Mouse (Mus musculus): Measurements from ENCODE around the gene Usf2.
A peak's percentile ranks its signal among the peaks of the same experiment; 100 is the strongest.

Usf2 gene

GRCm38 (mm10) chr7:30956756-30957366 is at the start of gene Usf2:
Usf2 (minus strand) TSS chr7:30956803.
- DNase-seq (ENCODE audit: low read depth, low spot score): peak; percentile 88

DNA sequence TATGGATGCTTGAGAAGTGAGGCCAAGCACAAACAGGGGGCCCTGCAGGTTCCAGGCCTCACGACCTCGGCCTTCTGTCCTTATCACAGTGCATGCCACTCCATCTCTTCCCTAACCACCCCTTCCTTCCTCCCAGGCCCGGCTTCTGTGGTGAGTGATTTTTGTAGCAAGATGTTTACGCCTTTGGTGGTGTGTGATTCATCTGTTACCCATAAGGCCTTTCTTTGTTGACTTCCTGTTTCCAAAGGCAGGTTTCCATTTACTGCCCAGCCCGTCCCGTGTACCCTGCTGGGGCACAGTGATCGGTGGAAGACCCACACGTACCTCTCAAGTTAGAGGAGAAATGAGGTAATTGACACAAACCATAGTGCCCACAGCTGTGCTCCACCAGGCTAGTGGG is 46.0 kb upstream of the Usf2 start:
- no peak for DNase-seq (ENCODE audit: low read depth, low spot score)

GRCm38 (mm10) chr7:31000505-31001020 is 44.0 kb upstream of the Usf2 start:
- no peak for DNase-seq (ENCODE audit: low read depth, low spot score)

GRCm38 (mm10) chr7:30996491-30996890 is 39.9 kb upstream of the Usf2 start:
- peak; percentile 53 for DNase-seq (ENCODE audit: low read depth, low spot score)

GRCm38 (mm10) chr7:30993986-30994385 is 37.4 kb upstream of the Usf2 start:
- DNase-seq (ENCODE audit: low read depth, low spot score): no peak

- no peak for DNase-seq (ENCODE audit: low read depth, low spot score)
Measured at GRCm38 (mm10) chr7:30992148-30992547, 35.5 kb upstream of the Usf2 start.

DNA sequence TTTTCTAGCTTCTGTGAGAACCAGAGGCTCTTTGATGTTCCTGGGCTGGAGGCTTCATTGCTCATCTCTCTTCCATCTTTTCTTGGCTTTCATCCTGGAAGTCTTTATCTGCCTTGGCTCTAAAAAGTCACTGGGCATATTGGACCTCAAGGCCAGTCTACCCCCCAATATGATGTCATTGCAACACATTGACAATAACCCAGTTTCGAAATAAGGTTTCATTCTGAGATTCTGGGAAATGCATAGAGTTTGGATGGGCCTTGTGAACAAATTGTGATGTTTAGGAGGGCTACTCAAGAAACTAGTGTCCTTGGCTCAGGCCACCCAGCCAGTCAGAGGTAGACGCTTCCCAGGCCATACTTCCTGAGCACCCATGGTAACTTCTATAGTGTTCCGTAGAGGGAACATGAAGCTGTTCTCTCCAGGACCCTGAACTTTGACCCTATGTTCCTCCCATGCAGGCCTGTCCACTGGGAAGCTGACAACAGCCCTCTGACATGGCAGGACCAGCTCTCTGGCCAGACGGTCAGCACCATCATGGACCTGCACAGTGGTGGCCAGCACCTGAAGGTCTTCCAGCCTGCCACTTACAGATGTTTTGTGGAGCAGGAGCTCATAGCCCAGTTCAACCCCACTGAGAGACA is 32.0 kb upstream of the Usf2 start:
- no peak for DNase-seq (ENCODE audit: low read depth, low spot score)

DNA sequence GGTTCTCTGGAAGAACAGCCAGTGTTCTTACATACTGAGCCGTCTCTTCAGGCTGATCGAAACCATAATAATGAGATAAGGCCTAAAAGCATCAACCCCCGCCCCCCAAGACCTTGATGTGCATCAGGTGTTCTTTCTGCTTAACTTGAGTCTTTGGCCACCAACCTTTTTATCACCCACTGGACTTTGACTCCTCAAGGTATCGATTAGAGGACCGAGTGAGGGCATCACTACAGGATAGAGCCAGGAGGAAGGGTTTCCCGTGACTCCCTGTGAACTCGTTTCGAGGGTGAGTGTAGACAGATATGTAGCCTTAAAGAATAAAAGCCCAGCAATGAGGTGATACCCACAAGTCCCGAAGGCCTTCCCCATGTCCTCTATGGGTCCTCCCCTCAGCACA is 28.8 kb upstream of the Usf2 start:
- DNase-seq (ENCODE audit: low read depth, low spot score): no peak

- DNase-seq (ENCODE audit: low read depth, low spot score): no peak
Measured at GRCm38 (mm10) chr7:30981703-30982102, 25.1 kb upstream of the Usf2 start.

GRCm38 (mm10) chr7:30973501-30974289 is 17.1 kb upstream of the Usf2 start, which contains the start of gene Fam187b:
Fam187b (plus strand) TSS chr7:30973790.
- DNase-seq (ENCODE audit: low read depth, low spot score): peak; percentile 95

DNA sequence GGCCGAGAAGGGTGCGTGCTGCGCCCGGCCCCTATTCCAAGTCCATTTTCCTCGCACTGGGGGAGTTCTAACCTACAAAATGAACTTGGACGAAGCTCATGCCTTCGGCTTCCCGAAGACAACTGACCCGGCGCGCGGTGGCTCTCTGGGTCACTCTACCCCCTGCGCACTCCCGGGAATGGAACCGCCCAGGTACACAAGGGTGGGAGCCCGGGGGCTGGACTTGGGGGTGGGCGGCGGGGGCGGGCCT is 16.6 kb upstream of the Usf2 start, which contains the start of gene Lsr:
Gene Lsr, minus strand, starts transcription at position 214 of the 250 bp plus-strand sequence.
- peak; percentile 70 for DNase-seq (ENCODE audit: low read depth, low spot score)

- DNase-seq (ENCODE audit: low read depth, low spot score): no peak
Measured at GRCm38 (mm10) chr7:30972426-30973250, 16.0 kb upstream of the Usf2 start.

DNA sequence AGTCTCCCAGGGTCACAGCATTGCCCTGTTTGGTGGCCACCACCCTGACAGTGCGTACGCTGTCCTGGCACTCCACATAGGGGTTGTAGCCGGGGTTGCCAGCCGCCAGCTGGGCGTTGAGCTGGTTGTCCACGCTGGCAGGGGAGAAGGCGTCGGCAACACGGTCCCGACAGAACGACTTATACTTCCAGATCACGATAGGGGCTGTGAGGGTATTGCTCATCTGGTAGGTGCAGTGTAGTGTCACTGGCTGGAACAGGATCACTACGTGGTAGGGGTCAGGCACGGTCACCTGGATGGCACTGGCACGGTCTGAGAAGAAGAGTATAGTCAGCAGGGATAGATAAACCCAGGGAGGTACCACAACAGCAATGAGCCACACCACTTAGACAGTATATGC is 15.3 kb upstream of the Usf2 start:
- DNase-seq (ENCODE audit: low read depth, low spot score): no peak

GRCm38 (mm10) chr7:30969174-30969573 is 12.6 kb upstream of the Usf2 start:
- DNase-seq (ENCODE audit: low read depth, low spot score): no peak

GRCm38 (mm10) chr7:30968611-30969010 is 12.0 kb upstream of the Usf2 start:
- DNase-seq (ENCODE audit: low read depth, low spot score): no peak

DNA sequence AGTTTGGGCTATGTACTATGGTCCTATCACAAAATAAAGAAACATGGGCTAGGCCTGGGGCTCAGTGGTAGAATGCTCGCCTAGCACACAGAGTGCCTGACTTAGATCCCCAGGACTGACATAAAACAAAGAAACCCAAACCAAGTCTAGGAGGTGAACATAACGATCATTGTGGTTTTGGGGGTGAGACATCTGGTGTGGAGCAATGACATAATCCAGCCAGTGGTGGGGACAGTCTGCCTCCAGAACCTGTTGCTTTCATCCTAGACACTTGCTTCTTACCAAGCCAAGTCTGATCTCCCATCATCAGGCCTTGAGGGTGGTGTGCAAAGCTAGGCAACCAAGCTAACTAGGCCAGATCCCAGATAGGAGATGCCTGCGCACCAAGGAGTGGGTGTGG is 10.1 kb upstream of the Usf2 start:
- DNase-seq (ENCODE audit: low read depth, low spot score): no peak

DNA sequence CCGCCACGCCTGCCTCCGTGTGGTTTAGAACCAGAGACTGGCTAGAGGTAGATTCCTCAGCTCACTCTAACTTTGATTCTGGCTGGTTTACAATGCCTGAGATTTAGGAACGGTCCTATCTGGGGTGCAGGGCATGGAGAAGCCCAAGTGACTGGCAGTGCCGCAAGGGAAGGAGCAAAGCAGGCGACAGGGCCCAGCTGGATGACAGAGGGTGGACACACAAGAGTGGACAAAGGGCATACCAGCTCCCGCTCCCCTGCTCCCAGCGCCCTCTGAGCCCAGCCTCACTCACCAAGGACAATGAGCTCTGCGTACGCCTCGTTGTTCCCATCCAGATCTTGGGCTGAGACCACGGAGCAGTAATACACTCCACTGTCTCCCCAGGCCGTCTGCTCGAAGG is 9.1 kb upstream of the Usf2 start:
- no peak for DNase-seq (ENCODE audit: low read depth, low spot score)

GRCm38 (mm10) chr7:30964366-30964765 is 7.8 kb upstream of the Usf2 start:
- DNase-seq (ENCODE audit: low read depth, low spot score): no peak

- DNase-seq (ENCODE audit: low read depth, low spot score): no peak
Measured at GRCm38 (mm10) chr7:30962862-30963261, 6.3 kb upstream of the Usf2 start.

DNA sequence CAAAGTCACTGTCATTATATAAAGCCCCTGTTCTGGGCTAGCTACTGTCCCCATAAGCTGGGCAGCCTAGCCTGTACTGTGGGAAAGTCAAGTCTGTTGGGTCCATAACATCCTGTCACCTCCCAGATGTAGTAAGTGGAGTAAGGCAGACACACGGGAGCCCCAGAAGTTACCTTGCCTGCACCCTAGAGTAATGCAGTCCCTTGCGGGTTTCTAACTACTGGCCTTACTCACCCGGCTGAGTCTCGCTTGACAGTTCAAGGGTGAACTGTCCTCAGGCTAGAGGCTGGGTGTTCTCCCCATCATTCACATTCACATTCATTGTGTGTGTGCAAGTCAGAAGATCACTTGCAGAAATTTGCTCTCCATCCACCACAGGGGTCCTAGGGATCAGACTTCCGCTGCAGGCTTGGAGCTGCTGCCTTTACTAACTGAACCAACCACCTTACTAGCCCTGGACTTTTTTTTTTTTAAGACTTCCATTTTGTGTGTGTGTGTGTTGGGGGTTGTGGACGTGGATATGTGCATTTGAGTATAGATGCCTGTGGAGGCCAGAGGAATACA is 3.3 kb upstream of the Usf2 start:
- peak; percentile 61 for DNase-seq (ENCODE audit: low read depth, low spot score)

GRCm38 (mm10) chr7:30958866-30959487 is 2.4 kb upstream of the Usf2 start:
- DNase-seq (ENCODE audit: low read depth, low spot score): no peak
